Comparison of ENCODE assay signal across 36 mouse cellular contexts in the genomic region with DNA sequence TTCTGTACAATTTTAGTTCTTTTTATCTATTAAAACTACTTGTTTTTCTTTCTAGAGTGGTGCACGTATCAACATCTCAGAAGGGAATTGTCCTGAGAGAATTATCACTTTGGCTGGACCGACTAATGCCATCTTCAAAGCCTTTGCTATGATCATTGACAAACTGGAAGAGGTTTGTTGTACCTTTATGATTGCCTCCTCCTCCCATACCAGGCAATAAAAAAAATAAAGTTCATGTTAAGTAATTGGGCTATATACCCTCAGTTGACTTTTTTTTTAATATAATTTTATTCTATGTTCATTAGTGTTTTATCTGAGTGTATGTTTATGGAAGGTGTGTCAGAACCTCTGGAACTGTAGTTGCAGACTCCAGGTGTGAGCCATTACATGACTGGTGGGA. TPM values are rescaled to one million over a fixed set of nuclear protein-coding genes. Genes with fewer than 3 reads are reported as not detected.
"Had no signal": no experiment of that assay in that cellular context is flagged by ENCODE, and none has a peak within 500 bp of the region (broad histone marks: within the 10 kb centered on the region; RNA-seq: fewer than 3 reads in every experiment).

No protein-coding gene starts in this region.

- H3K27ac ChIP-seq: embryonic facial prominence, embryonic 10.5 days; embryonic facial prominence, embryonic 12.5 days; embryonic facial prominence, embryonic 13.5 days; embryonic facial prominence, embryonic 15.5 days; forebrain, embryonic 10.5 days; forebrain, embryonic 12.5 days; forebrain, embryonic 13.5 days; forebrain, embryonic 15.5 days; gastrocnemius, adult 2 months; heart, adult 2 months had no signal

- ATAC-seq: forebrain, embryonic 13.5 days; forebrain, embryonic 14.5 days; forebrain, embryonic 15.5 days; forebrain, embryonic 16.5 days; forebrain, postnatal 0 days had no signal

- H3K4me3 ChIP-seq: embryonic facial prominence, embryonic 10.5 days; embryonic facial prominence, embryonic 12.5 days; embryonic facial prominence, embryonic 13.5 days; embryonic facial prominence, embryonic 15.5 days; erythroblast, embryonic 14.5 days; forebrain, embryonic 10.5 days; forebrain, embryonic 12.5 days; forebrain, embryonic 13.5 days; forebrain, embryonic 15.5 days; heart, adult 2 months had no signal

- H3K9ac ChIP-seq: embryonic facial prominence, embryonic 12.5 days; embryonic facial prominence, embryonic 13.5 days; embryonic facial prominence, embryonic 15.5 days; forebrain, embryonic 12.5 days; forebrain, embryonic 13.5 days; forebrain, embryonic 15.5 days; forebrain, postnatal 0 days had no signal

- H3K27me3 ChIP-seq: embryonic facial prominence, embryonic 12.5 days; embryonic facial prominence, embryonic 13.5 days; embryonic facial prominence, embryonic 15.5 days; forebrain, embryonic 12.5 days; forebrain, embryonic 13.5 days; forebrain, embryonic 15.5 days had no signal

- H3K9me3 ChIP-seq: embryonic facial prominence, embryonic 10.5 days; embryonic facial prominence, embryonic 12.5 days; embryonic facial prominence, embryonic 13.5 days; embryonic facial prominence, embryonic 15.5 days; forebrain, embryonic 10.5 days; forebrain, embryonic 12.5 days; forebrain, embryonic 13.5 days; forebrain, embryonic 15.5 days had no signal

- DNase-seq: cerebellum, adult 9-10 months; cerebellum, adult 9-11 months; cerebellum, postnatal 10 days; cerebellum, postnatal 14 days; cerebellum, postnatal 25 days; cerebellum, postnatal 36 days; embryo, embryonic 11 days; forebrain, postnatal 0 days; gastrocnemius, adult 2 months; gastrocnemius, postnatal 10 days; gastrocnemius, postnatal 14 days; gastrocnemius, postnatal 25 days; gastrocnemius, postnatal 36 days; heart, adult 18-20 months; heart, adult 2 months had no signal

- H3K4me2 ChIP-seq: embryonic facial prominence, embryonic 12.5 days; embryonic facial prominence, embryonic 13.5 days; embryonic facial prominence, embryonic 15.5 days; forebrain, embryonic 12.5 days; forebrain, embryonic 13.5 days; forebrain, embryonic 15.5 days had no signal

RNA-seq across cellular contexts. Expression of a gene that starts 29.0 kb away (rescaled TPM):
- total RNA-seq: common myeloid progenitor, adult 5-6 weeks; forebrain, postnatal 0 days; gastrocnemius, adult 18-20 months; gastrocnemius, adult 2 months; gastrocnemius, adult 8-10 months; gastrocnemius, postnatal 10 days; gastrocnemius, postnatal 14 days; gastrocnemius, postnatal 36 days; granulocyte monocyte progenitor cell, adult 5-6 weeks; heart, adult 18-20 months; heart, adult 2 months; heart, adult 8-10 months had no signal
- polyA plus RNA-seq: cortical plate, adult 2 months; embryonic facial prominence, embryonic 11.5 days; embryonic facial prominence, embryonic 12.5 days; erythroblast, embryonic 14.5 days; forebrain, embryonic 10.5 days; forebrain, embryonic 11.5 days; forebrain, embryonic 14.5 days; frontal cortex, adult 2 months; gonadal fat pad, adult 2 months; heart, adult 2 months had no signal

RNA-seq across cellular contexts. Expression of a gene that starts 29.4 kb away (rescaled TPM):
- total RNA-seq: common myeloid progenitor, adult 5-6 weeks; granulocyte monocyte progenitor cell, adult 5-6 weeks had no signal
- polyA plus RNA-seq: embryonic facial prominence, embryonic 11.5 days; embryonic facial prominence, embryonic 13.5 days had no signal
